Comparison of ENCODE assay signal across 9 mouse cellular contexts in genomic region chr13:104789663-104790062, GRCm38 (mm10). TPM values are rescaled to one million over a fixed set of nuclear protein-coding genes. Genes with fewer than 3 reads are reported as not detected.
DNase-seq lines count a peak whose midpoint lies in the region; ATAC-seq and TF ChIP-seq lines count a peak whose summit lies in the region.
"Had no signal": no experiment of that assay in that cellular context is flagged by ENCODE, and none has a peak within 500 bp of the region (broad histone marks: within the 10 kb centered on the region; RNA-seq: fewer than 3 reads in every experiment).

No protein-coding gene starts in this region.

- intact Hi-C loops in heart, postnatal 25 days (cut with DNase I): loop anchor here (2.0 to 5.0 kb wide), 2 partner anchors 107 to 505 kb away; no protein-coding TSS in a partner anchor

- ATAC-seq in heart, postnatal 0 days (ENCODE audit: insufficient read depth, low read depth): peak; percentile 41; the same call in 1 of the 2 replicates
- 0 out of 2 replicates have a peak, but pooled peaks have one; percentile 16 for ATAC-seq in intestine, embryonic 16.5 days
- peak; percentile 64; the same call in 1 of the 2 replicates for ATAC-seq in midbrain, postnatal 0 days (ENCODE audit: low FRiP score)

- no peaks in the 10 kb centered on the region for H3K27me3 ChIP-seq in heart, postnatal 0 days (ENCODE audit: control insufficient read depth, insufficient read depth, low read length)
- H3K27me3 ChIP-seq in intestine, embryonic 16.5 days (replicated peaks; ENCODE audit: control insufficient read depth, insufficient read depth, low read length): no peaks in the 10 kb centered on the region
- no peaks in the 10 kb centered on the region for H3K27me3 ChIP-seq in midbrain, postnatal 0 days (ENCODE audit: insufficient read depth, low read length)
- H3K27me3 ChIP-seq: liver, embryonic 13.5 days had no signal

- H3K9me3 ChIP-seq in heart, postnatal 0 days (replicated peaks; ENCODE audit: control insufficient read depth, low read length): no peaks in the 10 kb centered on the region
- H3K9me3 ChIP-seq in intestine, embryonic 16.5 days (ENCODE audit: control insufficient read depth, low read length): no peaks in the 10 kb centered on the region
- no peaks in the 10 kb centered on the region for H3K9me3 ChIP-seq in midbrain, postnatal 0 days (ENCODE audit: low read length)
- H3K9me3 ChIP-seq: liver, embryonic 13.5 days had no signal

- no peak for TF ChIP-seq EP300 in heart, postnatal 0 days (IDR thresholded peaks at IDR 0.05; ENCODE audit: low read depth)

- no peak overlapping the region for H3K27ac ChIP-seq in heart, postnatal 0 days (ENCODE audit: low read depth)
- no peak overlapping the region for H3K27ac ChIP-seq in intestine, embryonic 16.5 days (ENCODE audit: low read length)
- no peak overlapping the region for H3K27ac ChIP-seq in midbrain, postnatal 0 days (ENCODE audit: low read depth, low read length)
- H3K27ac ChIP-seq: liver, embryonic 13.5 days had no signal

- no peaks in the 10 kb centered on the region for H3K4me1 ChIP-seq in heart, postnatal 0 days (ENCODE audit: control insufficient read depth, insufficient read depth)
- no peaks in the 10 kb centered on the region for H3K4me1 ChIP-seq in intestine, embryonic 16.5 days (ENCODE audit: control insufficient read depth, insufficient read depth, low read length)
- no peaks in the 10 kb centered on the region for H3K4me1 ChIP-seq in midbrain, postnatal 0 days (ENCODE audit: insufficient read depth, low read length)
- H3K4me1 ChIP-seq: liver, embryonic 13.5 days had no signal

- peak; percentile 83 for TF ChIP-seq CTCF in heart, postnatal 0 days (IDR thresholded peaks at IDR 0.05; ENCODE audit: low read depth)
- peak; percentile 92 for TF ChIP-seq CTCF in midbrain, postnatal 0 days (IDR thresholded peaks at IDR 0.05)

- peak; percentile 83 for DNase-seq in heart, postnatal 0 days (ENCODE audit: low spot score)
- DNase-seq in heart, postnatal 25 days (ENCODE audit: low spot score): no peak
- DNase-seq in 416B (ENCODE audit: low read depth) (peak; percentile 77), NIH3T3 (ENCODE audit: low read depth) (peak; percentile 78)
- DNase-seq in embryo, embryonic 10 days (ENCODE audit: low spot score): peak; percentile 68
- DNase-seq in midbrain, postnatal 0 days (ENCODE audit: low spot score): peak; percentile 68
- no peak for DNase-seq in right cerebral cortex, postnatal 25 days
- DNase-seq: liver, embryonic 13.5 days had no signal

- H3K4me3 ChIP-seq in heart, postnatal 0 days (ENCODE audit: low read depth, low read length): no peak overlapping the region
- H3K4me3 ChIP-seq in intestine, embryonic 16.5 days (ENCODE audit: low read length): no peak overlapping the region
- no peak overlapping the region for H3K4me3 ChIP-seq in midbrain, postnatal 0 days (ENCODE audit: low read depth, low read length)
- H3K4me3 ChIP-seq: liver, embryonic 13.5 days had no signal

- H3K4me2 ChIP-seq in heart, postnatal 0 days (ENCODE audit: low read depth, low read length): no peak overlapping the region
- no peak overlapping the region for H3K4me2 ChIP-seq in intestine, embryonic 16.5 days (ENCODE audit: low read depth, low read length)
- H3K4me2 ChIP-seq in midbrain, postnatal 0 days (ENCODE audit: low read depth, low read length, poor library complexity, severe bottlenecking): no peak overlapping the region
- H3K4me2 ChIP-seq: liver, embryonic 13.5 days had no signal

- WGBS in heart, postnatal 0 days: 2% methylated on average over 2 of the region's 2 CpGs
- WGBS in intestine, embryonic 16.5 days: 10% methylated on average over 2 of the region's 2 CpGs
- 9% methylated on average over 2 of the region's 2 CpGs for WGBS in midbrain, postnatal 0 days

- H3K9ac ChIP-seq in heart, postnatal 0 days (replicated peaks; ENCODE audit: low read depth, low read length): no peak overlapping the region
- H3K9ac ChIP-seq in intestine, embryonic 16.5 days (ENCODE audit: low read depth, low read length): no peak overlapping the region
- H3K9ac ChIP-seq in midbrain, postnatal 0 days (replicated peaks; ENCODE audit: low read length, poor library complexity, severe bottlenecking): no peak overlapping the region
- H3K9ac ChIP-seq: liver, embryonic 13.5 days had no signal

- peaks cover 26% of the 10 kb centered on the region for H3K36me3 ChIP-seq in heart, postnatal 0 days (replicated peaks; ENCODE audit: control insufficient read depth, insufficient read depth, low read length)
- no peaks in the 10 kb centered on the region for H3K36me3 ChIP-seq in intestine, embryonic 16.5 days (ENCODE audit: control insufficient read depth, insufficient read depth, low read length)
- H3K36me3 ChIP-seq in midbrain, postnatal 0 days (ENCODE audit: insufficient read depth, low read length): peaks cover 10% of the 10 kb centered on the region

RNA-seq across cellular contexts. Expression of gene Srek1ip1, which starts 2.6 kb away (rescaled TPM):
- total RNA-seq in heart, postnatal 0 days (2014; rRNA removed; ENCODE audit: low replicate concordance): 8.1 and 20.3 TPM in 2 replicates
- polyA plus RNA-seq in heart, postnatal 0 days (2015; fragmentation: Nextera tagmentation; extraction: Ambion mirVana): 18.8 and 19.7 TPM in 2 replicates
- total RNA-seq in heart, postnatal 25 days (2021): 10 to 100 TPM; 20.1 to 20.5 TPM
- polyA plus RNA-seq in intestine, embryonic 16.5 days (2015; fragmentation: Nextera tagmentation; extraction: Ambion mirVana): 20.6 and 21.1 TPM in 2 replicates
- 12.9 and 17.5 TPM in 2 replicates for total RNA-seq in midbrain, postnatal 0 days (2014; rRNA removed)
- 12.3 and 12.4 TPM in 2 replicates for polyA plus RNA-seq in midbrain, postnatal 0 days (2015; fragmentation: Nextera tagmentation; extraction: Ambion mirVana)

RNA-seq across cellular contexts. Expression of gene Cwc27, which starts 27.3 kb away (rescaled TPM):
- total RNA-seq in heart, postnatal 0 days (2014; rRNA removed; ENCODE audit: low replicate concordance): 26.5 and 27.2 TPM in 2 replicates
- polyA plus RNA-seq in heart, postnatal 0 days (2015; fragmentation: Nextera tagmentation; extraction: Ambion mirVana): 19.3 and 21.4 TPM in 2 replicates
- 10 to 100 TPM; 15.6 to 15.7 TPM for total RNA-seq in heart, postnatal 25 days (2021)
- polyA plus RNA-seq in intestine, embryonic 16.5 days (2015; fragmentation: Nextera tagmentation; extraction: Ambion mirVana): 23.5 and 26.0 TPM in 2 replicates
- 14.0 and 17.9 TPM in 2 replicates for total RNA-seq in midbrain, postnatal 0 days (2014; rRNA removed)
- 22.9 and 23.4 TPM in 2 replicates for polyA plus RNA-seq in midbrain, postnatal 0 days (2015; fragmentation: Nextera tagmentation; extraction: Ambion mirVana)

Comparison
In these comparisons a context has a peak if more than half of its experiments do, and no peak if none do; other contexts are left out.
1. DNase-seq: peak in heart, postnatal 0 days (single experiment), 416B (single experiment), NIH3T3 (single experiment), embryo, embryonic 10 days (single experiment) and midbrain, postnatal 0 days (single experiment); none in heart, postnatal 25 days (single experiment) and right cerebral cortex, postnatal 25 days (single experiment).
2. Peak in every context shown above with its lines, with median percentiles within 50 percentile points of each other: ATAC-seq.